In genomic region chr15:103357817-103358216, GRCm38 (mm10) we compare ENCODE assay signal across 15 mouse cellular contexts. TPM values are rescaled to one million over a fixed set of nuclear protein-coding genes. Genes with fewer than 3 reads are reported as not detected.
A peak's percentile ranks its signal among the peaks of the same experiment; 100 is the strongest.
DNase-seq lines count a peak whose midpoint lies in the region; ATAC-seq and TF ChIP-seq lines count a peak whose summit lies in the region.
"Had no signal": no experiment of that assay in that cellular context is flagged by ENCODE, and none has a peak within 500 bp of the region (broad histone marks: within the 10 kb centered on the region; RNA-seq: fewer than 3 reads in every experiment).

No protein-coding gene starts in this region.

- DNase-seq in heart, embryonic 10.5 days (ENCODE audit: low spot score): no peak
- DNase-seq in heart, adult 8-10 months (ENCODE audit: low spot score): no peak
- no peak for DNase-seq in lung, postnatal 25 days (ENCODE audit: low spot score)
- DNase-seq in heart, postnatal 0 days (ENCODE audit: low spot score): no peak
- DNase-seq: cerebellum, adult 11 months; right cerebral cortex, adult 18-20 months; thymus, postnatal 4 days had no signal

- WGBS in heart, embryonic 10.5 days: 81% methylated on average over 4 of the region's 4 CpGs
- 68% methylated on average over 4 of the region's 4 CpGs for WGBS in lung, embryonic 15.5 days
- 51% methylated on average over 4 of the region's 4 CpGs for WGBS in heart, postnatal 0 days
- WGBS in intestine, postnatal 0 days: 75% methylated on average over 4 of the region's 4 CpGs

- no peak for ATAC-seq in lung, embryonic 15.5 days (ENCODE audit: borderline replicate concordance, extremely low read depth, low FRiP score, low TSS enrichment)
- no peak for ATAC-seq in heart, postnatal 0 days (ENCODE audit: insufficient read depth, low read depth)
- ATAC-seq in intestine, postnatal 0 days: no peak
- no peak for ATAC-seq in activated CD4-positive, CD25-positive, alpha-beta regulatory T cell, adult 4 months

- no peak for TF ChIP-seq CTCF in heart, postnatal 0 days (IDR thresholded peaks at IDR 0.05; ENCODE audit: low read depth)
- no peak for TF ChIP-seq CTCF in intestine, postnatal 0 days (IDR thresholded peaks at IDR 0.05; ENCODE audit: low read depth)

- no peaks in the 10 kb centered on the region for H3K27me3 ChIP-seq in heart, embryonic 10.5 days (ENCODE audit: insufficient read depth, poor library complexity, severe bottlenecking)
- H3K27me3 ChIP-seq in lung, embryonic 15.5 days: no peaks in the 10 kb centered on the region
- H3K27me3 ChIP-seq in heart, postnatal 0 days (ENCODE audit: control insufficient read depth, insufficient read depth, low read length): no peaks in the 10 kb centered on the region
- no peaks in the 10 kb centered on the region for H3K27me3 ChIP-seq in intestine, postnatal 0 days (replicated peaks; ENCODE audit: control insufficient read depth, insufficient read depth, low read length)

- no peak for TF ChIP-seq EP300 in heart, postnatal 0 days (IDR thresholded peaks at IDR 0.05; ENCODE audit: low read depth)

- H3K9ac ChIP-seq in lung, embryonic 15.5 days: no peak overlapping the region
- no peak overlapping the region for H3K9ac ChIP-seq in heart, postnatal 0 days (replicated peaks; ENCODE audit: low read depth, low read length)
- H3K9ac ChIP-seq in intestine, postnatal 0 days (ENCODE audit: low read depth, low read length): no peak overlapping the region
- H3K9ac ChIP-seq: liver, embryonic 14.5 days had no signal

- H3K27ac ChIP-seq in heart, embryonic 10.5 days: peak overlapping the region; percentile 81
- peak overlapping the region; percentile 25 for H3K27ac ChIP-seq in lung, embryonic 15.5 days
- H3K27ac ChIP-seq in heart, postnatal 0 days (ENCODE audit: low read depth): peak overlapping the region; percentile 84
- H3K27ac ChIP-seq in intestine, postnatal 0 days (ENCODE audit: low read depth, low read length): no peak overlapping the region
- H3K27ac ChIP-seq: layer of hippocampus, adult 2 months; left cerebral cortex, adult 2 months; liver, embryonic 14.5 days had no signal

- H3K36me3 ChIP-seq in heart, embryonic 10.5 days: peaks cover 75% of the 10 kb centered on the region
- H3K36me3 ChIP-seq in lung, embryonic 15.5 days: peaks cover 14% of the 10 kb centered on the region
- H3K36me3 ChIP-seq in heart, postnatal 0 days (replicated peaks; ENCODE audit: control insufficient read depth, insufficient read depth, low read length): peaks cover 44% of the 10 kb centered on the region
- H3K36me3 ChIP-seq in intestine, postnatal 0 days (ENCODE audit: control insufficient read depth, insufficient read depth): peaks cover 31% of the 10 kb centered on the region

- H3K4me3 ChIP-seq in heart, embryonic 10.5 days: no peak overlapping the region
- H3K4me3 ChIP-seq in lung, embryonic 15.5 days: no peak overlapping the region
- H3K4me3 ChIP-seq in heart, postnatal 0 days (ENCODE audit: low read depth, low read length): no peak overlapping the region
- no peak overlapping the region for H3K4me3 ChIP-seq in intestine, postnatal 0 days (ENCODE audit: low read depth, low read length)
- H3K4me3 ChIP-seq: layer of hippocampus, adult 2 months; left cerebral cortex, adult 2 months had no signal

- peaks cover 84% of the 10 kb centered on the region for H3K4me1 ChIP-seq in heart, embryonic 10.5 days
- peaks cover 27% of the 10 kb centered on the region for H3K4me1 ChIP-seq in lung, embryonic 15.5 days
- H3K4me1 ChIP-seq in heart, postnatal 0 days (ENCODE audit: control insufficient read depth, insufficient read depth): peaks cover 58% of the 10 kb centered on the region
- H3K4me1 ChIP-seq in intestine, postnatal 0 days (replicated peaks; ENCODE audit: control insufficient read depth, insufficient read depth, low read length): no peaks in the 10 kb centered on the region

- no peak overlapping the region for H3K4me2 ChIP-seq in lung, embryonic 15.5 days
- H3K4me2 ChIP-seq in heart, postnatal 0 days (ENCODE audit: low read depth, low read length): no peak overlapping the region
- no peak overlapping the region for H3K4me2 ChIP-seq in intestine, postnatal 0 days (replicated peaks; ENCODE audit: low read depth)

- no peaks in the 10 kb centered on the region for H3K9me3 ChIP-seq in heart, embryonic 10.5 days
- H3K9me3 ChIP-seq in lung, embryonic 15.5 days: no peaks in the 10 kb centered on the region
- H3K9me3 ChIP-seq in heart, postnatal 0 days (replicated peaks; ENCODE audit: control insufficient read depth, low read length): no peaks in the 10 kb centered on the region
- H3K9me3 ChIP-seq in intestine, postnatal 0 days (ENCODE audit: control insufficient read depth): no peaks in the 10 kb centered on the region
- H3K9me3 ChIP-seq: G1E had no signal

RNA-seq across cellular contexts. Expression of gene Itga5, which starts 8.7 kb away (rescaled TPM):
- polyA plus RNA-seq in heart, embryonic 10.5 days (2016; fragmentation: Nextera tagmentation; extraction: Ambion mirVana): 60.6 and 98.7 TPM in 2 replicates
- total RNA-seq in heart, adult 8-10 months (2022): 10 to 100 TPM; 27.8 to 40.2 (median 33.7) TPM
- polyA plus RNA-seq in lung, embryonic 15.5 days (2015; fragmentation: Nextera tagmentation; extraction: Ambion mirVana): 39.6 and 42.7 TPM in 2 replicates
- 83.3 and 85.4 TPM in 2 replicates for total RNA-seq in heart, postnatal 0 days (2014; rRNA removed; ENCODE audit: low replicate concordance)
- polyA plus RNA-seq in heart, postnatal 0 days (2015; fragmentation: Nextera tagmentation; extraction: Ambion mirVana): 44.3 and 47.5 TPM in 2 replicates
- polyA plus RNA-seq in intestine, postnatal 0 days (2015; fragmentation: Nextera tagmentation; extraction: Ambion mirVana): 25.0 and 25.8 TPM in 2 replicates
- 1 to 10 TPM; 1.3 to 2.2 TPM for polyA plus RNA-seq in activated CD4-positive, CD25-positive, alpha-beta regulatory T cell, adult 4 months (2017; shearing (Covaris generic))

RNA-seq across cellular contexts. Expression of gene Zfp385a, which starts 17.9 kb away (rescaled TPM):
- 8.9 and 15.8 TPM in 2 replicates for polyA plus RNA-seq in heart, embryonic 10.5 days (2016; fragmentation: Nextera tagmentation; extraction: Ambion mirVana)
- 1 to 10 TPM; 6.7 to 9.5 (median 8.8) TPM for total RNA-seq in heart, adult 8-10 months (2022)
- 7.7 and 9.0 TPM in 2 replicates for polyA plus RNA-seq in lung, embryonic 15.5 days (2015; fragmentation: Nextera tagmentation; extraction: Ambion mirVana)
- 5.4 and 7.9 TPM in 2 replicates for total RNA-seq in heart, postnatal 0 days (2014; rRNA removed; ENCODE audit: low replicate concordance)
- polyA plus RNA-seq in heart, postnatal 0 days (2015; fragmentation: Nextera tagmentation; extraction: Ambion mirVana): 4.5 and 5.5 TPM in 2 replicates
- polyA plus RNA-seq in intestine, postnatal 0 days (2015; fragmentation: Nextera tagmentation; extraction: Ambion mirVana): 2.9 and 3.1 TPM in 2 replicates
- not detected for polyA plus RNA-seq in activated CD4-positive, CD25-positive, alpha-beta regulatory T cell, adult 4 months (2017; shearing (Covaris generic))

RNA-seq across cellular contexts. Expression of gene Gpr84, which starts 47.4 kb away (rescaled TPM):
- polyA plus RNA-seq in heart, embryonic 10.5 days (2016; fragmentation: Nextera tagmentation; extraction: Ambion mirVana): 0.35 TPM in 1 of 2 replicates, not detected in the other
- not detected for total RNA-seq in heart, adult 8-10 months (2022)
- 0.29 and 0.36 TPM in 2 replicates for polyA plus RNA-seq in lung, embryonic 15.5 days (2015; fragmentation: Nextera tagmentation; extraction: Ambion mirVana)
- not detected in 2 replicates for total RNA-seq in heart, postnatal 0 days (2014; rRNA removed; ENCODE audit: low replicate concordance)
- 0.10 TPM in 1 of 2 replicates, not detected in the other for polyA plus RNA-seq in heart, postnatal 0 days (2015; fragmentation: Nextera tagmentation; extraction: Ambion mirVana)
- not detected in 2 replicates for polyA plus RNA-seq in intestine, postnatal 0 days (2015; fragmentation: Nextera tagmentation; extraction: Ambion mirVana)
- not detected for polyA plus RNA-seq in activated CD4-positive, CD25-positive, alpha-beta regulatory T cell, adult 4 months (2017; shearing (Covaris generic))
- total RNA-seq: adrenal gland, postnatal 36 days; G1E had no signal
- polyA plus RNA-seq: G1E had no signal
